Mouse (Mus musculus): ENCODE measurements around the gene Olfr456.
"Not testable (repeated sequence)": the region's sequence is repeated elsewhere in the genome, so short reads cannot be mapped to it uniquely, and the experiment has no call there.

The Olfr456 gene

DNA sequence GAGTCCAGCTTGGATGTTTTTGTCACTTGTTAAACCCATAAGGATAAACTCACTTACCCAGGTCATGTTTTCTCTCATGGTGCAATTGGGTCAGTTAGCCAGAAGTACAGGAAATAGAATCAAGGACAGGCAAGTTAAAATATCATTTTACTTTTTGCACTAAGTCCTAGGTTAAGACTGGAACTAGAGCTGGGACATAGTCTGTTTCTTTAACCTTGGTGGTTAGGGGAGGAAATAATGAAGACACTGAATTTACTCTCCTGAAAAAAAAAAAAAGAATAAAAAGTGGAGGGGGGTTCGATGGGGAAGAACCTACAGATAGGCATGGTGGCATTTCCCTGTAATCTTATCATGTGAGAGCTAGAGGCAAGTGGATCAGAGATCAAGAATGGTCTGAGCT lies at the start of gene Olfr456:
TSS of gene Olfr456 (minus strand) at position 101 of the 400 bp plus-strand sequence.
- in situ Hi-C loops (cut with MboI): no loop called here

DNA sequence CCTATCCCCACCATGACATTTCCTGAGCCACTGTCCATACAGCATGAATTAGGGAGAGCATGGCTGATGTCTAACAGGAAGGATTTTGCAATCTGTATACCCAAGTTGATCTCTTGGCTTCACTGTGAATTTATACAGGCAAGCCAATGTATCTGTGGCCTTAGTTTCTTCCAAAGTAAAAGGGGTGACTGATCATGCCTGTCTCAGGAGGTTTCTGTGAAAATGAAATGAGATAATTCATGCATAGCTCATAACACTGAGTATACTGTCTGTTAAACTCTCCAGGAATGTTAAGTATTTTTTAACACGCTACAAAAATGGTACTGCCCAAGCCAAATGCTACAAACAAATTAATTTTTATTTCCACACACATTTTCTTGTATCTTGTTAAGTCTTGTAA lies 26.4 kb upstream of the Olfr456 start:
- in situ Hi-C loops (cut with MboI): no loop called here

DNA sequence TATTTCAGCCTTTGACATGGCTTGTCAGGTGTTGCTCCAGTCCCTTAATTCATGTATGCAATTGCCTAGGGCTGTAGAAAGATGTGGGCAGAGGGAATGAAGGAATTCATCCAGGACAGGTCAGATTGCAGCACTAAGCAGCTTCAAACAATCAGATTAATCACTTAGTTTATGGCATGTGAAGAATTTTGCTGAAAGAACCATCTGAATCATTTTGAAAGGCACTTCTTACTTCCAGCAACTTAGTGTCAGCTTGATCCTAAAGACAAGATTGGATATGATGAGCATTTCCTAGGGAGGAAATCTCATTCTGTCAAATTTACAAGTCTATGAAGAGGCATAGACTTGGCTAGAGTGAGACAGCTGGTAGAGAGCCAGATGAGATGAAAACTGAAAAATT lies 22.3 kb upstream of the Olfr456 start:
- in situ Hi-C loops (cut with MboI): no loop called here

DNA sequence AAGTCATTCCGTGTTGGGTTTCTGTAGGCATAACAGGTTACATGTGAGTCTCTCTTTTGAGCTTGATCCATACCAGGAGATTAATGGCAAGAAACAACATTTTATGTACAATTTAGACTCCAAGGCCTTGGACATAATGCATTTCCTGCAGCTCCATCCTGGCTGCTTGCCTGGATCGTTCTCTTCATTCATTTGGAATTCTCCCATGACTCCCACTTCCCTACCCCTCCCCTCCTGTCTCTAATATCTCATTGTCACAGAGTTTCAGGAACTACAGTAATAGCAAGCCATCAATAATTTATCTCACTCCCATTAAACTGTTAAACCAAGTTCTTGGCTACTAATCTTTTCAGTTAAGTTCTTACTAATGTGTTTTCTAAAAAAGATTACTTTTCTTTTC lies 16.5 kb upstream of the Olfr456 start:
- in situ Hi-C loops (cut with MboI): no loop called here

DNA sequence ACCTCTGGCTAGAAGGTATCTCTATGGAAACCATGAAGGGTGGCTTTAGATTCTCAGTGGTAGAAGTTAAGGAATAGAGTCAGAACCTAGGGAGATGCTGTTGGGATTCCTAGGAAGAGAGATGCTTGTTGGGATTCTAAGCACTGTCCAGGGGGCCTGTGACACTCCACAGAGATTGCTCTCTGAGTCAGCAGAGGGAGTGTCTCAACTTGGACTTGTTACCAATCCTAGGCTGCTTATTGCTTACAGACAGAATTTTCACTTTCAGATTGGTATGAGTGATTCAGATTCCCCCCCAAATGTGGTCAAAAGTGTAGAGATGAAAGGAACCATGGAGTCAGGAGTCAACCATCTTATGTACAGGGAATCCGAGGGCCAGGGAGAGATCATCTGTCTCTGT lies 2.7 kb upstream of the Olfr456 start:
- in situ Hi-C loops (cut with MboI): no loop called here

DNA sequence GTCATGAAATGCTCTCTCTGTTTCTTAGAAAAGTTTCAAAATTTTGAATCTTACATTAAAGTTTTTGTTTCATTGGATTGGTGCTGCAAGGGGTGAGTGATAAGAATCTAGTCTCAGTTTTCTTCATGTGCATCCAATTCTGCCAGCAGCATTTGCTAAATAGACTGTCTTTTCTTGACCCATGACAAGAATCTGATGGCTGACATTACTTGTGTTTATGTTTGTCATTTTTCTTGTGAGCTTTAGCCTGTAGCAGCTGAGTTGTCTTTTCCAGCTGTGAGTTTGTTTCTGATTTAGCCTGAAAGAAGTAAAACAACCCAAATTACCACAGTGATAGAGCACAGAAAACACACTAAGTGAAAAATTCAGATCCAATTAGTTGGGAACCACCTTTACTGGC lies 2.4 kb downstream of the Olfr456 start:
- in situ Hi-C loops (cut with MboI): no loop called here

DNA sequence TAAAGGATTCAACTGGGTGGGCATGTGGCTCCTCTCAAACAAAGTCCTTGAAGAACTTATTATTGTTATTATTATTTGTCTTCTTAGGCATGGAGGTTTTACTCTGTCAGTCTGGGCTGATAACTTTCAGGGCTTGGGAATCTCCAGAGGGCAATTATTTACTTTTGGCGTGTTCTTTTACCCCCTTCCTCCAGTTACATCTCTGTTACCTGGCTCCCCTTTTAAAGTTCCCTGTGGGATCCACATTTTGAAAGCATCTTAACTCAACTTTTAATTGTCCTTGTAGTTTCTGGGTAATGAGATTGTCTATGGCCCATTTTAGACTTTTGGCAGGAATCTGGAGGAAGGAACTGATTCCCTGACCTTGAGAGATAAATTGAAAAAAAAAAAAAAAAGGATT lies 10.8 kb downstream of the Olfr456 start, which contains the start of gene Olfr457:
TSS of gene Olfr457 (minus strand) at position 101 of the 400 bp plus-strand sequence.
- in situ Hi-C loops (cut with MboI): no loop called here

DNA sequence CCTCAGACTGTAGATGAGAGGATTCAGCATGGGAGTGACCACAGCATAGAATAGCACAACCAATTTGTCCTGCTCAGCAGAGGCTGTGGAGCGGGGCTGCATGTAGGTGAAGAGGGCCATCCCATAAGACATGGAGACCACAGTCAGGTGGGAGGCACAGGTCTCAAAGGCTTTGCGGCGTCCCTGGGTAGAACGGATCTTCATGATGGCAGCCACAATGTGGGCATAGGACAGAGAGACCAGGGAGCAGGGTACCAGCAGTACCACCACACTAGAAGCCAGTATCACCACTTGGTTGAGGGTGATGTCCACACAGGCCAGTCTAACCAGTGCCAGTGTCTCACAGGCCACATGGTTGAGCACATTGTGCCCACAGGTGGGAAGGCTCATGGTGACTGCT lies 15.7 kb downstream of the Olfr456 start:
- in situ Hi-C loops (cut with MboI): not testable (repeated sequence)

DNA sequence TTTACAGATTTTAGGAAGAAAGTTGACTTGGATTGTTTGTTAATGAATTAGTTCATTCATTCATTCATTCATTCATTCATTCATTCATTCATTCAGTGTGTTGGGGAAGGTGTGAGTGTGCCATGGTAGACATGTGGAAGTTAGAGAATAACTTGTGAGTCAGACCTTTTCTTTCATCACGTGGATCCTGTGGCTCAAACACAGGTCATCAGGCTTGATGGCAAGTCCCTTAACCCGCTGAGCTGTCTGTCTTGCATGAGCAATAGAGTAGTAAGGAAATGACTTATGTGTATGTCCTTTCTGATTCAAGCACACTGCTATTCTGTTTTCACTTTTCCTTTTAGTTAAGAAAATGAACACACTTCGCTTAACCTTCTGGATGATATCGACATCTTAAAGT lies 16.5 kb downstream of the Olfr456 start:
- in situ Hi-C loops (cut with MboI): no loop called here

DNA sequence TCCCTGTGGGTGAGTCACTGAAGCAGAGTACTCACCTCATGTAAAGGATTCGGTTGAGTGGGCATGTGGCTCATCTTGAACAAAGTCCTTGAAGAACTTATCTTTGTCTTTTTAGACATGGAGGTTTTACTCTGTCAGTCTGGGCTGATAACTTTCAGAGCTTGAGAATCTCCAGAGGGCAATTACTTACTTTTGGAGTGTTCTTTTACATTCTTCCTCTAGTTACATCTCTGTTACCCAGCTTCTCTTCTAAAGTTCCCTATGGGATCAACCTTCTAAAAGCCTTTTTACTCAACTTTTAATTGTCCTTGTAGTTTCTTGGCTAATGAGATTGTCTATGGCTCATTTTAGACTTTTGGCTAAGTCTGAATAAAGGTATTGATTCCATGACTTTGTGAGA lies 21.9 kb downstream of the Olfr456 start, which contains the start of gene Olfr458:
TSS of gene Olfr458 (minus strand) at position 101 of the 400 bp plus-strand sequence.
- in situ Hi-C loops (cut with MboI): no loop called here

DNA sequence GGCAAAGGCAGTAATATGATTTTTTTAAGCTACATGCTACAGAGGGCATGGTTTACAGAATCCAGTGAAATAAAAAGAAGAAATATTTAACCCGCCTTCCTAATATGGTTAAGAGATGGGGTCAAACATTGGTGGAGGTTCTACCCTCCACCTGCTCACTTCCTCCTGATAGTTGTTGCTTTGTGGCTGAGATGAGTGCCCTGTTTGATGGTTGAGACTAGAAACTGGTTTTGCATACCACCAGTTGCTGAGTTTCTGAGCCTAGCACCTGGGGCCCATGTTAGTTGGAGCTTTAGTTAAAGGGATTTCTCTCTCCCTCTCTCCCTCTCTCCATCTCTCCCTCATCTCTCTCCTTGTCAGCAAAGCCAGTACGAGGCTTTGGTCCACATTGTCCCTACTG lies 39.6 kb downstream of the Olfr456 start:
- in situ Hi-C loops (cut with MboI): no loop called here

DNA sequence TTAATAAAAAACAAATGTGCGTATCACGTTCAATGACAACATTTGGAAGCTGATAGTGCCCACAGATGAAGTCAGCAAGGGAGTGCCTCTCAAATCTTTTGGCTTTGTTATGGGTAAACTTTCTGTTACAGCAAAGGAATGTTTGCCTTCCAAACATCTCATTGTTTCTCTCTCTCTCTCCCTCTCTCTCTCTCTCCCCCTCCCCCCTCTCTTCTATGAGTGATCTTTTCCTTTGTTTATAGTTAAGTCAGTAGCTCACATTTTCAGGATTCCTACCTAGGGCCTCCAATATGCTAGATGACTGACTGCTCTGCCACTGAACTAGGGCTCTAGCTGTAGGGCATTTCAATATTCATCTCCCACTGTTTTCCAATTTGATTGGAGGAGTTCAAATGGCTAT lies 42.5 kb downstream of the Olfr456 start:
- in situ Hi-C loops (cut with MboI): no loop called here

DNA sequence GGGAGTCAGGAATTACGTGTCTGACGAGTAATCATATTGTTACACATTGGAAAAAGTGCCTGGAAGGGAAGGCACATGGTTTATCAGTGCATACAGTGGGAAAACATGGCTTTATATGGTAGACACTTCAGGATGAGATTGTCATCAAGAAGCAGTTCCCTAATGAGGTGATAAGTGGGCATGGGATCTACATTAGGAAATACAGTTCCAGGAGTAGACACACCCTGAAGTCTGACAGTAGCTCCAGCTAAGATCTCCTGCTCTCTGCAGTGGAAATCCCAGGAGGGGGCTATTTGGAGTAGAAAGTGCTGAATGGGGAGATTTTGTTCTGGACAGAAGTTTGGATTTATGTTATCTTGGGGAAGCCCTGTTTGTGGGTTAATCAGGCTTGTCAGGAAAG lies 45.6 kb downstream of the Olfr456 start:
- in situ Hi-C loops (cut with MboI): no loop called here

Measured in mature B cell (primary cell).